Mouse (Mus musculus) liver, embryonic 14.5 days (tissue): Measurements from ENCODE around the gene Krtap6-2.

Source experiments
- CTCF ChIP-seq: IDR thresholded peaks from 2 replicates; pipeline ENCODE4 v1.5.1; 2016; ENCODE audit warnings: antibody characterized with exemption, low read depth, control low read depth
- EP300 ChIP-seq: IDR thresholded peaks from 2 replicates; pipeline ENCODE4 v1.6.1; 2016; ENCODE audit warnings: antibody characterized with exemption, low read depth

DNA sequence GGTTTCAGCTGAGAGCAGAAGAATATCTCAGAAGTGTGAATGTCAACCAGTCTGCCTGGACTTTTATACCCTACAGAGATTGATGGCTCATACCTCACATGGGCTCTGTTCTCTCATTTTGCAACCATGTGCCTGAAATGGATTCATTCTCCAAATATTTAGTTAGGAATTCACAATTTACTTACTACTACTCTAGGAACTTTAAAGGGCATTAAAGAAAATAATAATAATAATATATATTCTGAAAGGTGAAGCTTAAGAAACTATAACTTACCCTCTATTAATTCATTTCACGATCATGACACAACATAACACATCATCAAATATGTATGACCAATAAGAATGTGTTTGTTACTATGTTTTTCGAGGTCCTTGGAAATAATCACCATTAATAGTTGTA, 16.1 kb downstream of the Krtap6-2 start, which contains the start of gene Krtap21-1:
- TF ChIP-seq CTCF, result no peak
- no peak for TF ChIP-seq EP300
